Mouse (Mus musculus) forebrain, embryonic 13.5 days (tissue): ENCODE data around the gene Krtap12-1. TPM values are rescaled to one million over a fixed set of nuclear protein-coding genes. Genes with fewer than 3 reads are reported as not detected.
"Not testable (repeated sequence)": the region's sequence is repeated elsewhere in the genome, so short reads cannot be mapped to it uniquely, and the experiment has no call there.

Experiments used
- ATAC-seq: fragments of 200-750 bp; cut with Nextera tagmentation; 2 replicates; pipeline ENCODE4 v1.8.0; 2017
- H3K27ac ChIP-seq: fragments of 300-500 bp; sonication (generic); 2 replicates; pipeline ENCODE4 v1.5.1; 2015; ENCODE audit warnings: inconsistent platforms, mild to moderate bottlenecking, moderate library complexity
- H3K27me3 ChIP-seq: fragments of 300-500 bp; sonication (generic); 2 replicates; pipeline ENCODE4 v1.6.1; 2015; ENCODE audit warnings: mild to moderate bottlenecking, inconsistent platforms
- H3K36me3 ChIP-seq: fragments of 300-500 bp; sonication (generic); 2 replicates; pipeline ENCODE4 v1.6.1; 2015; ENCODE audit warnings: mild to moderate bottlenecking, inconsistent platforms; ENCODE audit not compliant: poor library complexity, severe bottlenecking
- H3K4me1 ChIP-seq: fragments of 300-500 bp; sonication (generic); 2 replicates; pipeline ENCODE4 v1.6.1; 2015; ENCODE audit warnings: inconsistent platforms
- H3K4me2 ChIP-seq: fragments of 300-500 bp; sonication (generic); 2 replicates; pipeline ENCODE4 v1.6.1; 2015; ENCODE audit warnings: inconsistent platforms, mild to moderate bottlenecking, moderate library complexity
- H3K4me3 ChIP-seq: fragments of 300-500 bp; sonication (generic); 2 replicates; pipeline ENCODE4 v1.5.1; 2015; ENCODE audit warnings: mild to moderate bottlenecking, inconsistent platforms
- H3K9ac ChIP-seq: fragments of 300-500 bp; sonication (generic); 2 replicates; pipeline ENCODE4 v1.6.1; 2015; ENCODE audit warnings: mild to moderate bottlenecking, inconsistent platforms
- H3K9me3 ChIP-seq: fragments of 300-500 bp; sonication (generic); replicated peaks from 2 replicates; pipeline ENCODE4 v1.6.1; 2016; ENCODE audit warnings: inconsistent platforms
- WGBS: fragments of 180-500 bp; shearing (Covaris S2); methylation state at CpG from one replicate; pipeline ENCODE4 v1.1.7; 2015; 5-methylcytosine and 5-hydroxymethylcytosine counted together
- polyA plus RNA-seq: library from polyadenylated mRNA; unstranded; fragments of >200 nt; fragmentation: Nextera tagmentation; extraction: Ambion mirVana; gene quantifications from 2 replicates; pipeline ENCODE4 v1.2.1, GENCODE M21; 2015

Krtap12-1 gene
- polyA plus RNA-seq = not detected in 2 replicates

- not testable (repeated sequence) for H3K36me3 ChIP-seq, H3K4me2 ChIP-seq, H3K4me3 ChIP-seq, H3K9ac ChIP-seq, H3K27ac ChIP-seq, H3K27me3 ChIP-seq, H3K9me3 ChIP-seq, H3K4me1 ChIP-seq, ATAC-seq
- 93% methylated on average over 1 of the region's 1 CpGs for WGBS
Measured at GRCm38 (mm10) chr10:77720299-77720698, at the start of gene Krtap12-1. Gene Krtap12-1 (plus strand): TSS chr10:77720599.

- Histone ChIP-seq H3K9ac (no peak overlapping the region), H3K4me1 (no peaks in the 10 kb centered on the region), H3K27me3 (peaks cover under 1% of the 10 kb centered on the region; the same call in 1 of the 2 replicates), H3K4me3 (no peak overlapping the region), H3K27ac (no peak overlapping the region), H3K4me2 (no peak overlapping the region), H3K36me3 (no peaks in the 10 kb centered on the region), H3K9me3 (no peaks in the 10 kb centered on the region)
- ATAC-seq = no peak
- WGBS = 89% methylated on average over 4 of the region's 4 CpGs
Measured at GRCm38 (mm10) chr10:77670710-77671109, 49.7 kb upstream of the Krtap12-1 start.

- no peak overlapping the region for H3K9ac ChIP-seq
- no peak overlapping the region for H3K4me3 ChIP-seq
- H3K4me1 ChIP-seq = no peaks in the 10 kb centered on the region
- no peak overlapping the region for H3K4me2 ChIP-seq
- H3K27ac ChIP-seq = no peak overlapping the region
- peaks cover 4% of the 10 kb centered on the region for H3K27me3 ChIP-seq
- no peaks in the 10 kb centered on the region for H3K9me3 ChIP-seq
- ATAC-seq = no peak
- no peaks in the 10 kb centered on the region for H3K36me3 ChIP-seq
- 88% methylated on average over 4 of the region's 4 CpGs for WGBS
Measured at GRCm38 (mm10) chr10:77671519-77671918, 48.9 kb upstream of the Krtap12-1 start.

- ATAC-seq = no peak
- no peaks in the 10 kb centered on the region for H3K9me3 ChIP-seq
- WGBS = 61% methylated on average over 13 of the region's 13 CpGs
- peaks cover 24% of the 10 kb centered on the region for H3K27me3 ChIP-seq
- no peaks in the 10 kb centered on the region for H3K36me3 ChIP-seq
- no peak overlapping the region for H3K4me3 ChIP-seq
- no peak overlapping the region for H3K9ac ChIP-seq
- no peak overlapping the region for H3K27ac ChIP-seq
- H3K4me1 ChIP-seq = peaks cover 13% of the 10 kb centered on the region
- no peak overlapping the region for H3K4me2 ChIP-seq
Measured at GRCm38 (mm10) chr10:77673765-77674164, 46.6 kb upstream of the Krtap12-1 start.

GRCm38 (mm10) chr10:77677562-77677961, 42.8 kb upstream of the Krtap12-1 start:
- Histone ChIP-seq H3K4me3 (peak overlapping the region; percentile 37), H3K9ac (peak overlapping the region; percentile 34), H3K4me1 (peaks cover 13% of the 10 kb centered on the region), H3K27me3 (peaks cover 28% of the 10 kb centered on the region), H3K9me3 (no peaks in the 10 kb centered on the region), H3K36me3 (no peaks in the 10 kb centered on the region), H3K27ac (peak overlapping the region; percentile 14; the same call in 1 of the 2 replicates), H3K4me2 (peak overlapping the region; percentile 74)
- peak; percentile 63; the same call in 1 of the 2 replicates for ATAC-seq
- under 1% methylated on average over 35 of the region's 35 CpGs for WGBS

- H3K36me3 ChIP-seq = no peaks in the 10 kb centered on the region
- H3K27me3 ChIP-seq = peaks cover 40% of the 10 kb centered on the region
- ATAC-seq = no peak
- H3K4me2 ChIP-seq = no peak overlapping the region
- H3K9me3 ChIP-seq = no peaks in the 10 kb centered on the region
- WGBS = 81% methylated on average over 7 of the region's 7 CpGs
- H3K9ac ChIP-seq = no peak overlapping the region
- peaks cover 2% of the 10 kb centered on the region for H3K4me1 ChIP-seq
- no peak overlapping the region for H3K4me3 ChIP-seq
- H3K27ac ChIP-seq = no peak overlapping the region
Measured at GRCm38 (mm10) chr10:77682994-77683393, 37.4 kb upstream of the Krtap12-1 start.

- 34% methylated on average over 8 of the region's 8 CpGs for whole genome bisulfite sequencing
- Histone ChIP-seq H3K9me3 (no peaks in the 10 kb centered on the region), H3K27me3 (peaks cover 31% of the 10 kb centered on the region), H3K27ac (no peak overlapping the region), H3K4me2 (no peak overlapping the region), H3K4me3 (no peak overlapping the region), H3K36me3 (no peaks in the 10 kb centered on the region), H3K4me1 (no peaks in the 10 kb centered on the region), H3K9ac (no peak overlapping the region)
- no peak for ATAC-seq
Measured at GRCm38 (mm10) chr10:77684181-77684580, 36.2 kb upstream of the Krtap12-1 start.

- H3K9me3 ChIP-seq = no peaks in the 10 kb centered on the region
- no peak within 1 kb of the TSS for H3K4me2 ChIP-seq
- H3K27ac ChIP-seq = no peak within 1 kb of the TSS
- peaks cover 4% of the 10 kb centered on the region; the same call in 1 of the 2 replicates for H3K4me1 ChIP-seq
- no peak within 1 kb of the TSS for H3K9ac ChIP-seq
- H3K4me3 ChIP-seq = no peak within 1 kb of the TSS
- WGBS = 7% methylated on average over 22 of the region's 22 CpGs
- H3K27me3 ChIP-seq = peaks cover 30% of the 10 kb centered on the region
- no peaks in the 10 kb centered on the region for H3K36me3 ChIP-seq
- ATAC-seq = no peak
Measured at GRCm38 (mm10) chr10:77685895-77686664, 34.3 kb upstream of the Krtap12-1 start, which contains the start of gene Tspear. Gene Tspear (plus strand): TSS chr10:77686569.

GRCm38 (mm10) chr10:77687021-77687420, 33.4 kb upstream of the Krtap12-1 start:
- H3K27ac ChIP-seq = no peak overlapping the region
- H3K4me1 ChIP-seq = peaks cover 4% of the 10 kb centered on the region; the same call in 1 of the 2 replicates
- no peak overlapping the region for H3K4me2 ChIP-seq
- H3K9me3 ChIP-seq = no peaks in the 10 kb centered on the region
- H3K9ac ChIP-seq = no peak overlapping the region
- peaks cover 30% of the 10 kb centered on the region for H3K27me3 ChIP-seq
- ATAC-seq = no peak
- no peaks in the 10 kb centered on the region for H3K36me3 ChIP-seq
- WGBS = 27% methylated on average over 10 of the region's 10 CpGs
- H3K4me3 ChIP-seq = no peak overlapping the region

- WGBS = 56% methylated on average over 3 of the region's 3 CpGs
- not testable (repeated sequence) for H3K4me3 ChIP-seq, H3K9me3 ChIP-seq, ATAC-seq, H3K9ac ChIP-seq, H3K4me2 ChIP-seq, H3K4me1 ChIP-seq, H3K36me3 ChIP-seq
- Histone ChIP-seq H3K27me3 (peaks cover 25% of the 10 kb centered on the region), H3K27ac (peak within 1 kb of the TSS; percentile 48; the same call in 1 of the 2 replicates)
Measured at GRCm38 (mm10) chr10:77690356-77690807, 30.0 kb upstream of the Krtap12-1 start, which contains the start of gene Gm19402. Gene Gm19402 (minus strand): TSS chr10:77690757.

- H3K9ac ChIP-seq = no peak within 1 kb of the TSS
- no peak within 1 kb of the TSS for H3K27ac ChIP-seq
- no peak for ATAC-seq
- no peaks in the 10 kb centered on the region for H3K36me3 ChIP-seq
- H3K9me3 ChIP-seq = no peaks in the 10 kb centered on the region; the same call in 1 of the 2 replicates
- no peak within 1 kb of the TSS for H3K4me3 ChIP-seq
- WGBS = 38% methylated on average over 4 of the region's 4 CpGs
- no peak within 1 kb of the TSS for H3K4me2 ChIP-seq
- no peaks in the 10 kb centered on the region for H3K4me1 ChIP-seq
- no peaks in the 10 kb centered on the region for H3K27me3 ChIP-seq
Measured at GRCm38 (mm10) chr10:77697133-77697532, 23.3 kb upstream of the Krtap12-1 start, which contains the start of gene Gm9508. Gene Gm9508 (minus strand): TSS chr10:77697233.

- Histone ChIP-seq H3K36me3 (no peaks in the 10 kb centered on the region), H3K9me3 (peaks cover 25% of the 10 kb centered on the region), H3K4me1 (no peaks in the 10 kb centered on the region), H3K27ac (no peak within 1 kb of the TSS), H3K4me2 (no peak within 1 kb of the TSS), H3K27me3 (no peaks in the 10 kb centered on the region), H3K4me3 (no peak within 1 kb of the TSS), H3K9ac (no peak within 1 kb of the TSS)
- no peak for ATAC-seq
- WGBS = 100% methylated on average over 1 of the region's 1 CpGs
Measured at GRCm38 (mm10) chr10:77706326-77706725, 14.1 kb upstream of the Krtap12-1 start, which contains the start of gene Gm10272. Gene Gm10272 (plus strand): TSS chr10:77706626.
